Mouse (Mus musculus) lung, embryonic 14.5 days (tissue): ENCODE results near the gene Mpzl2. TPM values are rescaled to one million over a fixed set of nuclear protein-coding genes. Genes with fewer than 3 reads are reported as not detected.
A peak's percentile ranks its signal among the peaks of the same experiment; 100 is the strongest.
"Not testable (repeated sequence)": the region's sequence is repeated elsewhere in the genome, so short reads cannot be mapped to it uniquely, and the experiment has no call there.

Experiments used
- ATAC-seq: fragments of 200-750 bp; cut with Nextera tagmentation; 2 replicates; pipeline ENCODE4 v1.8.0; 2017; ENCODE audit warnings: mild to moderate bottlenecking, moderate TSS enrichment, moderate library complexity; ENCODE audit not compliant: insufficient read depth
- DNase-seq: peaks from one replicate; pipeline ENCODE4 v3.0.0-alpha.2; 2015
- H3K27ac ChIP-seq: fragments of 300-500 bp; sonication (generic); 2 replicates; pipeline ENCODE4 v1.5.1; 2014; ENCODE audit warnings: low read depth, mild to moderate bottlenecking, moderate library complexity
- H3K27me3 ChIP-seq: fragments of 300-500 bp; sonication (generic); 2 replicates; pipeline ENCODE4 v1.6.1; 2014; ENCODE audit warnings: low read length, control low read depth; ENCODE audit not compliant: insufficient read depth
- H3K36me3 ChIP-seq: fragments of 300-500 bp; sonication (generic); 2 replicates; pipeline ENCODE4 v1.6.1; 2014; ENCODE audit warnings: control low read depth; ENCODE audit not compliant: insufficient read depth
- H3K4me1 ChIP-seq: fragments of 300-500 bp; sonication (generic); 2 replicates; pipeline ENCODE4 v1.6.1; 2014; ENCODE audit warnings: antibody characterized with exemption, control low read depth; ENCODE audit not compliant: insufficient read depth
- H3K4me2 ChIP-seq: fragments of 300-500 bp; sonication (generic); 2 replicates; pipeline ENCODE4 v1.6.1; 2014; ENCODE audit warnings: mild to moderate bottlenecking
- H3K4me3 ChIP-seq: fragments of 300-500 bp; sonication (generic); 2 replicates; pipeline ENCODE4 v1.5.1; 2014; ENCODE audit warnings: low read depth, low read length
- H3K9ac ChIP-seq: fragments of 300-500 bp; sonication (generic); 2 replicates; pipeline ENCODE4 v1.6.1; 2014
- H3K9me3 ChIP-seq: fragments of 300-500 bp; sonication (generic); 2 replicates; pipeline ENCODE4 v1.6.1; 2016; ENCODE audit warnings: low read depth, low read length, control low read depth
- CTCF ChIP-seq: IDR thresholded peaks from 2 replicates; pipeline ENCODE4 v1.5.1; 2016; ENCODE audit warnings: antibody characterized with exemption, low read depth
- WGBS: fragments of 180-500 bp; shearing (Covaris S2); extraction: QIAGEN DNeasy Blood & Tissue Kit; methylation state at CpG from one replicate; pipeline ENCODE4 v1.1.7; 2014; 5-methylcytosine and 5-hydroxymethylcytosine counted together
- polyA plus RNA-seq: library from polyadenylated mRNA; unstranded; fragments of >200 nt; fragmentation: Nextera tagmentation; extraction: Ambion mirVana; gene quantifications from 2 replicates; pipeline ENCODE4 v1.2.1, GENCODE M21; 2014

Mpzl2 gene
- polyA plus RNA-seq, 1 experiment from 2014 or later, result 15.0 TPM

DNA sequence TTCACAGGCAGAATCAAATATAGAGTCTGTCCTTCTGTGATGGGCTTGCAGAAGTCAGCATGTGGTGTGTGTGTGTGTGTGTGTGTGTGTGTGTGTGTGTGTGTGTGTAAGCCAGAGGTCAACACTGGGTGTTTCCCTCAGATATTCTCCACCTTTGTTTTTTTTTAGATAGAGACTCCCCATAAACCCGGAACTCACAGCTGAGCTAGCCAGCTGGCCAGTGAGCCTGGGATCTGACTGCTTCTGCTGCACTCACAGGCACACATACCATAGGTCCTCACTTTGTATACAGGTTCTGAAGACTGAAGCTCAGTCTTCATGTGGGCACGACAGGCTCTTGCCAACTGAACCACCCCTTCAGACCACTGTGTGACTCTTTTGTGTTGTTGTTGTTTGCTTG lies 7.3 kb upstream of the Mpzl2 start:
- WGBS, result 46% methylated on average over 2 of the region's 2 CpGs
- ATAC-seq, result no peak

GRCm38 (mm10) chr9:45034526-45034925 lies 5.1 kb upstream of the Mpzl2 start:
- Histone ChIP-seq H3K4me3 (no peak overlapping the region), H3K27ac (no peak overlapping the region), H3K4me2 (no peak overlapping the region), H3K4me1 (no peaks in the 10 kb centered on the region), H3K27me3 (no peaks in the 10 kb centered on the region; the same call in 1 of the 2 replicates), H3K36me3 (no peaks in the 10 kb centered on the region), H3K9ac (no peak overlapping the region), H3K9me3 (no peaks in the 10 kb centered on the region)
- no peak for TF ChIP-seq CTCF
- WGBS, result 67% methylated on average over 3 of the region's 3 CpGs
- ATAC-seq (no peak), DNase-seq (no peak)

More for the DNA sequence above, 7.3 kb upstream of the Mpzl2 start:
- Histone ChIP-seq H3K4me3 (no peak overlapping the region), H3K27ac (no peak overlapping the region), H3K36me3 (no peaks in the 10 kb centered on the region), H3K4me1 (no peaks in the 10 kb centered on the region), H3K9ac (no peak overlapping the region), H3K27me3 (no peaks in the 10 kb centered on the region), H3K4me2 (no peak overlapping the region), H3K9me3 (no peaks in the 10 kb centered on the region)
- no peak for DNase-seq
- no peak for TF ChIP-seq CTCF

DNA sequence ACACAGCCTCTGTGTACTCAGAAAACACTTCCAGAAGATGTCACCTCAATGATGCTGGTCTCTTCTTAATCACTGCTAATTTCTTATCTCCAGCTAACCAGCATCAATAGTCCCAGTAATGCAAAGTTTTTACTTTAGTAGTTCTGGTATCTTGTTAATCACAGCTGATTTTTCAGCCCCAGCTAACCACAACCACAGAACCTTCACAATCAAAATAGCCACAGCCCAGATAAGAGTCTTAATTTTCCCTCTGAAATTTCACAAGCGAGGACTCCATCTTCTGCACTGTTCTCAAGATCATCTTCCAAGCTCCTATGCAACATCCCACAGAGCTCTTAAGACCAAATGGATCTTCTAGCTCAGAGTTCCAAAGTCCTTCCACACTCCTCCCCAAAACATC lies 1.8 kb upstream of the Mpzl2 start:
- H3K4me3 ChIP-seq, H3K9ac ChIP-seq, H3K9me3 ChIP-seq, H3K4me2 ChIP-seq, H3K36me3 ChIP-seq, H3K4me1 ChIP-seq, H3K27ac ChIP-seq, ATAC-seq, DNase-seq: not testable (repeated sequence)
- 78% methylated on average over 1 of the region's 1 CpGs for WGBS
- H3K27me3 ChIP-seq, result peaks cover 28% of the 10 kb centered on the region

DNA sequence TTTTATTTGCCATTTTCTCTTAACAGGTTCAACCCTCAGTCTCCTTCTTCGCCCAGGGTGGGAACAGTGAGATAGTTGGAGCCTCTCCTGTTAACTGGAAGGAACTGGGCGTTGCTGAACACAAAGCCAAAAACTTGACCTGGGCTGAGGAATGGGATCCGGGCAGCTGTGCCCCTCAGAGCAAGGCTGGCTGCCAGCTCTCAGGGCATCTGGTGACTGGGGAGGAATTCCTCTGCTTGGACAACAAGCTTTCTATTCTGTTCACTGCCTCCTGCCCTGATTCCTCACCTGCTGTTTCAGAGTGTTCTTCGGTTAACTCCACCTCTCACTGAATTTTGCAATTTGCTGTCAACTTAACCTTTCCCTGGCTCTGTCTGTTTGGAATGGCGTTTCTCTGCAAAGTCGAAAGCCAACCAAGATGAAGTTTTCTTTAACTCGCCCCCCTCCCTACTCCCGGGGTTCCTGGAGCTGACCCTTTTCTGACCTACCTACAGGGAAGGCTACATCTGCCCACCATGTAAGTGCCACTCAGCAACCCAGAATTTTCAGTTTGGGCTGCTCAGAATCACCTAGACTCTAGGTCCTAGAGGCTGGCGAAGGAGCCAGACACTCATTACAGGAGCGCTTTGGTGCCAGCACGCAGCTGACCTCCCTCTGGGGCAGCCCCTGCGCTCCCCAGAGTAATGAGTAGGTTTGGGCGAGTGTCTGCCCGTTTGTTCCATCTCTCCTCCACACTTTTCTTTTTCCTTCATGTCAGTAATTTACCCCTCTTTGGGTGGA lies 657 bp downstream of the Mpzl2 start:
- Histone ChIP-seq H3K27me3 (peaks cover 42% of the 10 kb centered on the region), H3K9ac (no peak overlapping the region), H3K9me3 (no peaks in the 10 kb centered on the region), H3K4me2 (peak overlapping the region; percentile 35), H3K4me1 (no peaks in the 10 kb centered on the region), H3K4me3 (no peak overlapping the region), H3K27ac (no peak overlapping the region), H3K36me3 (no peaks in the 10 kb centered on the region)
- WGBS, result 12% methylated on average over 14 of the region's 14 CpGs
- TF ChIP-seq CTCF, result no peak
- ATAC-seq, result no peak
- DNase-seq, result peak; percentile 1

GRCm38 (mm10) chr9:45041131-45041838 lies 1.7 kb downstream of the Mpzl2 start:
- Histone ChIP-seq H3K27ac (no peak overlapping the region), H3K36me3 (no peaks in the 10 kb centered on the region), H3K4me1 (no peaks in the 10 kb centered on the region), H3K9ac (no peak overlapping the region), H3K4me2 (peak overlapping the region; percentile 35), H3K4me3 (no peak overlapping the region), H3K9me3 (no peaks in the 10 kb centered on the region), H3K27me3 (peaks cover 42% of the 10 kb centered on the region)
- TF ChIP-seq CTCF, result no peak
- DNase-seq (peak; percentile 59), ATAC-seq (no peak)
- 38% methylated on average over 17 of the region's 17 CpGs for WGBS

DNA sequence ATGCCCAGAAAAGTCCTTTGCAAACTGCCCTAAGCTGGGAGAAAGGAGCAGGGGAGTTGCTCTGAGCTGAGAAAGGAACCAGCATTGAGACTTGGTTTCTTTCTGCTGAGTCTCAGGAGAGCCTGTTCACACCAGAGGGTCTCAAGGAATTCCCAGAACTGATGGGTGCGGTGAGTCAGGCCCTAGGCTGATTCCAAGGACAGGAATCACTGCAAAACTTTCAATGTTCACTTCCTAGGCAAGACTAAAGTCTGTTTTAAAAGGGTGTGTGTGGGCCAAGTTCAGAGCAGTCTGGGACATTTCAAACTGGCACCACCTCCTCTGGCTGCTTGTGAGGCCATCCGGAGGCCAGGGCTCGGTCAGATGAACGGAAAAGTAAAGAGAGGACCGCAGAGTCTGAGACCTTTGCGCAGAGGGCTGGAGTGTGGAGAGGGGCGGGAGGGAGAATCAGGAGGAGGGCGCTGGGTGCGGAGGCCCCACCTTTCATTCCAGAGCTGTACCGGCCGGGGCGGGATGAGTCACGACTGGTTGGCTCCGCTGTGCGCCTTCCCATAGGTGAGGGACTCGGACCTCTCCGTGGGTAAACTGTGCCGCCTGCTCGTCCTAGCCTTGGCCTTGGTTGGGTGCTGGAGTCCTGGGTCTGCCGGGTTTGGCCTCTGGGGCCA lies 2.6 kb downstream of the Mpzl2 start:
- Histone ChIP-seq H3K27ac (peak overlapping the region; percentile 83), H3K4me1 (no peaks in the 10 kb centered on the region), H3K9ac (peak overlapping the region; percentile 51), H3K4me2 (peak overlapping the region; percentile 56), H3K27me3 (peaks cover 42% of the 10 kb centered on the region), H3K36me3 (no peaks in the 10 kb centered on the region), H3K9me3 (no peaks in the 10 kb centered on the region), H3K4me3 (peak overlapping the region; percentile 34)
- DNase-seq (peak; percentile 68), ATAC-seq (peak; percentile 93)
- no peak for TF ChIP-seq CTCF
- 3% methylated on average over 20 of the region's 20 CpGs for WGBS

- H3K4me2 ChIP-seq, result peak overlapping the region; percentile 56
- DNase-seq (peak; percentile 32), ATAC-seq (peak; percentile 57; the same call in 1 of the 2 replicates)
- peaks cover 42% of the 10 kb centered on the region for H3K27me3 ChIP-seq
- H3K36me3 ChIP-seq, result no peaks in the 10 kb centered on the region
- H3K27ac ChIP-seq, result peak overlapping the region; percentile 83; the same call in 1 of the 2 replicates
- H3K9me3 ChIP-seq, result no peaks in the 10 kb centered on the region
- no peak for TF ChIP-seq CTCF
- H3K9ac ChIP-seq, result peak overlapping the region; percentile 51
- H3K4me1 ChIP-seq, result no peaks in the 10 kb centered on the region
- H3K4me3 ChIP-seq, result peak overlapping the region; percentile 34
- WGBS, result 1% methylated on average over 10 of the region's 10 CpGs
Measured at GRCm38 (mm10) chr9:45042947-45043346, 3.3 kb downstream of the Mpzl2 start.
